Mouse (Mus musculus): ENCODE data around the gene Tsc1. TPM values are rescaled to one million over a fixed set of nuclear protein-coding genes. Genes with fewer than 3 reads are reported as not detected.
A peak's percentile ranks its signal among the peaks of the same experiment; 100 is the strongest.

Tsc1 gene
- total and polyA plus RNA-seq, 3 experiments: 8.0 to 16.4 TPM; not detected in 1

- TF ChIP-seq GABPA (IDR thresholded peaks at IDR 0.05; ENCODE audit: low read depth, low read length): no peak
- no peak for TF ChIP-seq MAZ (IDR thresholded peaks at IDR 0.05; ENCODE audit: low read depth, low read length)
- TF ChIP-seq RCOR1 (IDR thresholded peaks at IDR 0.05; ENCODE audit: low read depth, low read length): no peak
- TF ChIP-seq RAD21 (IDR thresholded peaks at IDR 0.05; ENCODE audit: low read depth, low read length): peak; percentile 65
- TF ChIP-seq CTCF (IDR thresholded peaks at IDR 0.05 in 2 of 3, conservative IDR thresholded peaks at IDR 0.05 in 1 of 3; ENCODE audit: control insufficient read depth in 1 of 3, insufficient read depth in 1 of 3, low read depth in 2 of 3, low read length in 3 of 3, poor library complexity in 1 of 3, severe bottlenecking in 1 of 3): peak; percentile 23 to 70 (median 67); a peak in 5 of 6 replicates
- peak; percentile 61 for TF ChIP-seq SMC3 (IDR thresholded peaks at IDR 0.05; ENCODE audit: low read depth, low read length)
- peak; percentile 18; the same call in 1 of the 2 replicates for TF ChIP-seq ZC3H11A (IDR thresholded peaks at IDR 0.05; ENCODE audit: low read depth, low read length)
- TF ChIP-seq NRF1 (IDR thresholded peaks at IDR 0.05; ENCODE audit: insufficient read depth, low read depth, low read length, poor library complexity, severe bottlenecking): no peak
- H3K36me3 ChIP-seq (ENCODE audit: control insufficient read depth in 1 of 2, insufficient read depth in 2 of 2, low read length in 2 of 2): no peaks in the 10 kb centered on the region; a peak in 1 of 4 replicates
- DNase-seq (ENCODE audit: low read depth, low spot score): peak; percentile 39
These were observed 39.7 kb downstream of the Tsc1 start for GRCm38 (mm10) chr2:28680710-28681109.

GRCm38 (mm10) chr2:28681718-28682117 lies 40.7 kb downstream of the Tsc1 start:
- H3K79me2 ChIP-seq (ENCODE audit: control insufficient read depth, insufficient read depth, low read length, poor library complexity): no peaks in the 10 kb centered on the region
- H3K36me3 ChIP-seq (ENCODE audit: control insufficient read depth in 1 of 2, insufficient read depth in 2 of 2, low read length in 2 of 2): no peaks in the 10 kb centered on the region; a peak in 1 of 4 replicates
- H3K27ac ChIP-seq (ENCODE audit: control insufficient read depth, low read depth, low read length): no peak overlapping the region
- DNase-seq (ENCODE audit: low read depth, low spot score): peak; percentile 49
- no peak overlapping the region for H3K9ac ChIP-seq (ENCODE audit: control insufficient read depth, low read depth, low read length, poor library complexity, severe bottlenecking)
- H3K4me3 ChIP-seq (ENCODE audit: control insufficient read depth in 1 of 2, insufficient read depth in 1 of 2, low read depth in 2 of 2, low read length in 2 of 2): no peak overlapping the region
- no peaks in the 10 kb centered on the region for H3K27me3 ChIP-seq (ENCODE audit: control insufficient read depth in 1 of 2, insufficient read depth in 2 of 2, low read length in 2 of 2)
- TF ChIP-seq TAL1 (IDR thresholded peaks at IDR 0.05; ENCODE audit: low read length) (no peak), POLR2A (IDR thresholded peaks at IDR 0.05; ENCODE audit: control insufficient read depth in 1 of 2, insufficient read depth in 1 of 2, low read depth in 1 of 2, low read length in 2 of 2, poor library complexity in 1 of 2) (no peak), ETS1 (IDR thresholded peaks at IDR 0.05; ENCODE audit: low read depth, low read length) (no peak), UBTF (IDR thresholded peaks at IDR 0.05; ENCODE audit: borderline replicate concordance, insufficient read depth, low read depth, low read length) (no peak), NELFE (IDR thresholded peaks at IDR 0.05; ENCODE audit: low read depth, low read length) (no peak)
- no peaks in the 10 kb centered on the region for H3K4me1 ChIP-seq (ENCODE audit: control insufficient read depth in 1 of 2, insufficient read depth in 2 of 2, low read length in 2 of 2)
- no peaks in the 10 kb centered on the region for H3K9me3 ChIP-seq (replicated peaks; ENCODE audit: insufficient read depth, low read length)

More at GRCm38 (mm10) chr2:28680710-28681109, 39.7 kb downstream of the Tsc1 start:
- H3K9me3 ChIP-seq (replicated peaks; ENCODE audit: insufficient read depth, low read length): no peaks in the 10 kb centered on the region
- no peak overlapping the region for H3K4me3 ChIP-seq (ENCODE audit: control insufficient read depth in 1 of 2, insufficient read depth in 1 of 2, low read depth in 2 of 2, low read length in 2 of 2)
- no peak overlapping the region for H3K27ac ChIP-seq (ENCODE audit: control insufficient read depth, low read depth, low read length)
- no peaks in the 10 kb centered on the region for H3K27me3 ChIP-seq (ENCODE audit: control insufficient read depth in 1 of 2, insufficient read depth in 2 of 2, low read length in 2 of 2)
- no peaks in the 10 kb centered on the region for H3K79me2 ChIP-seq (ENCODE audit: control insufficient read depth, insufficient read depth, low read length, poor library complexity)
- H3K4me1 ChIP-seq (ENCODE audit: control insufficient read depth in 1 of 2, insufficient read depth in 2 of 2, low read length in 2 of 2): no peaks in the 10 kb centered on the region
- no peak overlapping the region for H3K9ac ChIP-seq (ENCODE audit: control insufficient read depth, low read depth, low read length, poor library complexity, severe bottlenecking)

GRCm38 (mm10) chr2:28685895-28686294 lies 44.9 kb downstream of the Tsc1 start:
- no peaks in the 10 kb centered on the region for H3K9me3 ChIP-seq (replicated peaks; ENCODE audit: insufficient read depth, low read length)
- H3K4me1 ChIP-seq (ENCODE audit: control insufficient read depth in 1 of 2, insufficient read depth in 2 of 2, low read length in 2 of 2): no peaks in the 10 kb centered on the region
- no peaks in the 10 kb centered on the region; a peak in 1 of 4 replicates for H3K36me3 ChIP-seq (ENCODE audit: control insufficient read depth in 1 of 2, insufficient read depth in 2 of 2, low read length in 2 of 2)
- H3K9ac ChIP-seq (ENCODE audit: control insufficient read depth, low read depth, low read length, poor library complexity, severe bottlenecking): no peak overlapping the region
- no peak overlapping the region for H3K4me3 ChIP-seq (ENCODE audit: control insufficient read depth in 1 of 2, insufficient read depth in 1 of 2, low read depth in 2 of 2, low read length in 2 of 2)
- TF ChIP-seq POLR2AphosphoS5 (IDR thresholded peaks at IDR 0.05; ENCODE audit: borderline replicate concordance, low read depth, low read length) (no peak), JUND (IDR thresholded peaks at IDR 0.05; ENCODE audit: low read depth, low read length) (no peak), RAD21 (IDR thresholded peaks at IDR 0.05; ENCODE audit: low read depth, low read length) (no peak), UBTF (IDR thresholded peaks at IDR 0.05; ENCODE audit: borderline replicate concordance, insufficient read depth, low read depth, low read length) (no peak), ZC3H11A (IDR thresholded peaks at IDR 0.05; ENCODE audit: low read depth, low read length) (no peak), MAZ (IDR thresholded peaks at IDR 0.05; ENCODE audit: low read depth, low read length) (no peak), GABPA (IDR thresholded peaks at IDR 0.05; ENCODE audit: low read depth, low read length) (no peak), MAX (IDR thresholded peaks at IDR 0.05; ENCODE audit: low read length) (no peak), USF2 (IDR thresholded peaks at IDR 0.05; ENCODE audit: borderline replicate concordance in 1 of 2, insufficient read depth in 1 of 2, low read depth in 1 of 2, low read length in 2 of 2) (no peak), MXI1 (IDR thresholded peaks at IDR 0.05; ENCODE audit: low read depth, low read length) (no peak), CHD2 (IDR thresholded peaks at IDR 0.05; ENCODE audit: low read length) (no peak), ETS1 (IDR thresholded peaks at IDR 0.05; ENCODE audit: low read depth, low read length) (no peak), POLR2A (IDR thresholded peaks at IDR 0.05; ENCODE audit: control insufficient read depth in 1 of 2, insufficient read depth in 1 of 2, low read depth in 1 of 2, low read length in 2 of 2, poor library complexity in 1 of 2) (no peak), POLR2AphosphoS2 (IDR thresholded peaks at IDR 0.05; ENCODE audit: low read length) (no peak), SMC3 (IDR thresholded peaks at IDR 0.05; ENCODE audit: low read depth, low read length) (no peak), ZKSCAN1 (IDR thresholded peaks at IDR 0.05; ENCODE audit: low read depth, low read length) (no peak), ELF1 (IDR thresholded peaks at IDR 0.05; ENCODE audit: low read depth, low read length) (no peak), TBP (IDR thresholded peaks at IDR 0.05; ENCODE audit: low read depth, low read length) (no peak)
- H3K27ac ChIP-seq (ENCODE audit: control insufficient read depth, low read depth, low read length): no peak overlapping the region
- DNase-seq (ENCODE audit: low read depth, low spot score): no peak
- H3K27me3 ChIP-seq (ENCODE audit: control insufficient read depth in 1 of 2, insufficient read depth in 2 of 2, low read length in 2 of 2): no peaks in the 10 kb centered on the region
- no peaks in the 10 kb centered on the region for H3K79me2 ChIP-seq (ENCODE audit: control insufficient read depth, insufficient read depth, low read length, poor library complexity)

Data from MEL (cell line).